Comparison of ENCODE assay signal across 20 mouse cellular contexts in the genomic region with DNA sequence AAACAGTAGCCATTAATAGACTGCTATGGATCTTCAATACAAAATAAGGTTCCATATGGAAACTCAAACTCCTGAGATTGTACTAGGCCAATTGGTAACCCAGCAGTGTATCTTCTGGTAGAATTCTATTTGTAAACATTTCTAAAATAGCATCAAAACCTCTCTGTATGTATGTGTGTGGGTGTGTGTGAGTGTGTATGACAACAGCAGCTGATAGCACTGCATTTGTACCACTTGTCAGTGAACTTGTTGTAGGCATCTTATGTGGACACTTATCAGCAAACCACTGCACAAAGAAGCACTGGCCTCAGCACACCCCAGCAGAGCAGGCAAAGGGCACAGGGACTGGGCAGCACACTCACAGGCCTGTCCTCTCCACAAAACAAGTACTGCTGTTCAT. TPM values are rescaled to one million over a fixed set of nuclear protein-coding genes. Genes with fewer than 3 reads are reported as not detected.
DNase-seq lines count a peak whose midpoint lies in the region; TF ChIP-seq lines count a peak whose summit lies in the region.
"Had no signal": no experiment of that assay in that cellular context is flagged by ENCODE, and none has a peak within 500 bp of the region (broad histone marks: within the 10 kb centered on the region; RNA-seq: fewer than 3 reads in every experiment).

No protein-coding gene starts in this region.

- no peak for TF ChIP-seq CTCF in layer of hippocampus, adult 2 months (conservative IDR thresholded peaks at IDR 0.05)

- no peak overlapping the region for H3K4me3 ChIP-seq in layer of hippocampus, adult 2 months
- H3K4me3 ChIP-seq: embryonic facial prominence, embryonic 10.5 days; embryonic facial prominence, embryonic 12.5 days; erythroblast, embryonic 14.5 days; forebrain, embryonic 10.5 days; forebrain, embryonic 12.5 days had no signal

- DNase-seq in heart, adult 11 months, result peak; percentile 76
- DNase-seq in heart, postnatal 36 days, result no peak
- peak in 1 of 2 experiments; percentile 17 for DNase-seq in layer of hippocampus, adult 2 months (ENCODE audit: low spot score in 2 of 2)
- no peak for DNase-seq in layer of hippocampus, adult 11-12 months (ENCODE audit: low spot score)
- peak; percentile 31 to 35 for DNase-seq in right cerebral cortex, adult 2 months (ENCODE audit: low spot score in 2 of 2)
- DNase-seq in right cerebral cortex, postnatal 14 days, result no peak
- DNase-seq: adrenal gland, adult 8-10 months; adrenal gland, postnatal 14 days; adrenal gland, postnatal 36 days; B cell, adult 2 months; cerebellum, adult 11-12 months; cerebellum, adult 2 months; cerebellum, adult 9-10 months; cerebellum, postnatal 10 days; cerebellum, postnatal 25 days had no signal

- intact Hi-C loops in heart, postnatal 36 days (cut with DNase I), result no loop called here

- 0 out of 2 replicates have a peak overlapping the region, but pooled peaks have one; percentile 18 for H3K27ac ChIP-seq in layer of hippocampus, adult 2 months
- H3K27ac ChIP-seq: embryonic facial prominence, embryonic 10.5 days; embryonic facial prominence, embryonic 12.5 days; forebrain, embryonic 10.5 days; forebrain, embryonic 12.5 days had no signal

RNA-seq across cellular contexts. Expression of a gene that starts 58.4 kb away (rescaled TPM):
- 10 to 100 TPM; 37.5 to 41.5 TPM for total RNA-seq in heart, postnatal 36 days (2021)
- 100 to 1,000 TPM in 1 of 2 experiments, 10 to 100 TPM in 1; 96.5 to 102 TPM for total RNA-seq in layer of hippocampus, adult 2 months (2021)

Comparison
In these comparisons a context has a peak if more than half of its experiments do, and no peak if none do; other contexts are left out.
1. DNase-seq: peak in heart, adult 11 months (single experiment) and right cerebral cortex, adult 2 months (2 of 2); none in heart, postnatal 36 days (0 of 2), layer of hippocampus, adult 11-12 months (single experiment) and right cerebral cortex, postnatal 14 days (single experiment).